Mouse (Mus musculus): Measurements from ENCODE around the gene Kif28.

Kif28 gene

GRCm38 (mm10) chr1:179645980-179646268 lies 99.1 kb downstream of the Kif28 start:
- DNase-seq (ENCODE audit: low read depth, low spot score) = no peak
